Mouse (Mus musculus): ENCODE results near the gene Mettl9. TPM values are rescaled to one million over a fixed set of nuclear protein-coding genes. Genes with fewer than 3 reads are reported as not detected.
A peak's percentile ranks its signal among the peaks of the same experiment; 100 is the strongest.

Mettl9 gene
- polyA plus RNA-seq (2015; fragmentation: Nextera tagmentation; extraction: Ambion mirVana): 146 and 149 TPM in 2 replicates

GRCm38 (mm10) chr7:121033856-121034652, at the start of gene Mettl9:
Gene Mettl9 (plus strand): TSS chr7:121034445.
- 3% methylated on average over 42 of the region's 43 CpGs for WGBS

GRCm38 (mm10) chr7:120991191-120991590, 43.1 kb upstream of the Mettl9 start:
- Histone ChIP-seq H3K4me3 (no peak overlapping the region), H3K27ac (no peak overlapping the region), H3K4me1 (no peaks in the 10 kb centered on the region), H3K4me2 (no peak overlapping the region), H3K36me3 (no peaks in the 10 kb centered on the region), H3K27me3 (no peaks in the 10 kb centered on the region), H3K9ac (no peak overlapping the region), H3K9me3 (no peaks in the 10 kb centered on the region)
- ATAC-seq (ENCODE audit: borderline replicate concordance, extremely low read depth, low FRiP score, low TSS enrichment): no peak
- WGBS: 72% methylated on average over 8 of the region's 8 CpGs

More at GRCm38 (mm10) chr7:121033856-121034652, at the start of gene Mettl9:
- Histone ChIP-seq H3K9me3 (no peaks in the 10 kb centered on the region), H3K27ac (peak within 1 kb of the TSS; percentile 97), H3K9ac (peak within 1 kb of the TSS; percentile 99), H3K27me3 (peaks cover 16% of the 10 kb centered on the region), H3K4me2 (peak within 1 kb of the TSS; percentile 60), H3K36me3 (no peaks in the 10 kb centered on the region), H3K4me3 (peak within 1 kb of the TSS; percentile 99), H3K4me1 (peaks cover 27% of the 10 kb centered on the region)
- peak; percentile 98 for ATAC-seq (ENCODE audit: borderline replicate concordance, extremely low read depth, low FRiP score, low TSS enrichment)

- Histone ChIP-seq H3K27me3 (no peaks in the 10 kb centered on the region), H3K9me3 (no peaks in the 10 kb centered on the region), H3K4me2 (no peak overlapping the region), H3K4me3 (no peak overlapping the region), H3K9ac (no peak overlapping the region), H3K36me3 (no peaks in the 10 kb centered on the region), H3K4me1 (no peaks in the 10 kb centered on the region), H3K27ac (no peak overlapping the region)
- no peak for ATAC-seq (ENCODE audit: borderline replicate concordance, extremely low read depth, low FRiP score, low TSS enrichment)
- 69% methylated on average over 2 of the region's 2 CpGs for WGBS
Measured at GRCm38 (mm10) chr7:120999021-120999530, 35.2 kb upstream of the Mettl9 start.

GRCm38 (mm10) chr7:121000065-121000822, 34.0 kb upstream of the Mettl9 start:
- H3K9me3 ChIP-seq: no peaks in the 10 kb centered on the region
- H3K36me3 ChIP-seq: no peaks in the 10 kb centered on the region
- no peak for ATAC-seq (ENCODE audit: borderline replicate concordance, extremely low read depth, low FRiP score, low TSS enrichment)
- H3K27ac ChIP-seq: no peak overlapping the region
- no peak overlapping the region for H3K9ac ChIP-seq
- H3K4me3 ChIP-seq: no peak overlapping the region
- no peak overlapping the region for H3K4me2 ChIP-seq
- 61% methylated on average over 3 of the region's 3 CpGs for WGBS
- H3K27me3 ChIP-seq: no peaks in the 10 kb centered on the region
- no peaks in the 10 kb centered on the region for H3K4me1 ChIP-seq

- WGBS: 77% methylated on average over 3 of the region's 3 CpGs
- Histone ChIP-seq H3K27ac (no peak overlapping the region), H3K4me1 (no peaks in the 10 kb centered on the region), H3K9me3 (no peaks in the 10 kb centered on the region), H3K4me2 (no peak overlapping the region), H3K9ac (no peak overlapping the region), H3K27me3 (peaks cover 6% of the 10 kb centered on the region; the same call in 1 of the 2 replicates), H3K4me3 (no peak overlapping the region), H3K36me3 (no peaks in the 10 kb centered on the region)
- no peak for ATAC-seq (ENCODE audit: borderline replicate concordance, extremely low read depth, low FRiP score, low TSS enrichment)
Measured at GRCm38 (mm10) chr7:121001879-121002278, 32.4 kb upstream of the Mettl9 start.

- no peak overlapping the region for H3K9ac ChIP-seq
- H3K4me2 ChIP-seq: no peak overlapping the region
- no peaks in the 10 kb centered on the region for H3K9me3 ChIP-seq
- no peak for ATAC-seq (ENCODE audit: borderline replicate concordance, extremely low read depth, low FRiP score, low TSS enrichment)
- H3K27ac ChIP-seq: no peak overlapping the region
- no peaks in the 10 kb centered on the region for H3K4me1 ChIP-seq
- H3K27me3 ChIP-seq: peaks cover 6% of the 10 kb centered on the region; the same call in 1 of the 2 replicates
- 74% methylated on average over 5 of the region's 5 CpGs for WGBS
- H3K4me3 ChIP-seq: no peak overlapping the region
- H3K36me3 ChIP-seq: no peaks in the 10 kb centered on the region
Measured at GRCm38 (mm10) chr7:121002407-121002928, 31.8 kb upstream of the Mettl9 start.

GRCm38 (mm10) chr7:121003793-121004418, 30.3 kb upstream of the Mettl9 start:
- no peak for ATAC-seq (ENCODE audit: borderline replicate concordance, extremely low read depth, low FRiP score, low TSS enrichment)
- peaks cover 6% of the 10 kb centered on the region; the same call in 1 of the 2 replicates for H3K27me3 ChIP-seq
- H3K4me2 ChIP-seq: no peak overlapping the region
- no peak overlapping the region for H3K4me3 ChIP-seq
- no peaks in the 10 kb centered on the region for H3K4me1 ChIP-seq
- 57% methylated on average over 4 of the region's 4 CpGs for WGBS
- H3K36me3 ChIP-seq: no peaks in the 10 kb centered on the region
- H3K27ac ChIP-seq: no peak overlapping the region
- H3K9ac ChIP-seq: no peak overlapping the region
- H3K9me3 ChIP-seq: no peaks in the 10 kb centered on the region

GRCm38 (mm10) chr7:121011794-121012689, 22.2 kb upstream of the Mettl9 start:
- Histone ChIP-seq H3K4me3 (no peak overlapping the region), H3K9me3 (no peaks in the 10 kb centered on the region), H3K4me1 (no peaks in the 10 kb centered on the region), H3K36me3 (no peaks in the 10 kb centered on the region), H3K27ac (no peak overlapping the region), H3K9ac (no peak overlapping the region), H3K4me2 (no peak overlapping the region), H3K27me3 (peaks cover 14% of the 10 kb centered on the region; the same call in 1 of the 2 replicates)
- ATAC-seq (ENCODE audit: borderline replicate concordance, extremely low read depth, low FRiP score, low TSS enrichment): no peak
- WGBS: 59% methylated on average over 10 of the region's 10 CpGs

GRCm38 (mm10) chr7:121014486-121014885, 19.8 kb upstream of the Mettl9 start:
- no peak overlapping the region for H3K4me3 ChIP-seq
- H3K27me3 ChIP-seq: peaks cover 30% of the 10 kb centered on the region; the same call in 1 of the 2 replicates
- H3K27ac ChIP-seq: no peak overlapping the region
- no peak for ATAC-seq (ENCODE audit: borderline replicate concordance, extremely low read depth, low FRiP score, low TSS enrichment)
- H3K9me3 ChIP-seq: no peaks in the 10 kb centered on the region
- no peak overlapping the region for H3K9ac ChIP-seq
- H3K4me1 ChIP-seq: no peaks in the 10 kb centered on the region
- WGBS: 57% methylated on average over 10 of the region's 10 CpGs
- no peaks in the 10 kb centered on the region for H3K36me3 ChIP-seq
- no peak overlapping the region for H3K4me2 ChIP-seq

GRCm38 (mm10) chr7:121018778-121019177, 15.5 kb upstream of the Mettl9 start:
- Histone ChIP-seq H3K4me2 (no peak overlapping the region), H3K27me3 (peaks cover 27% of the 10 kb centered on the region; the same call in 1 of the 2 replicates), H3K4me1 (no peaks in the 10 kb centered on the region), H3K36me3 (no peaks in the 10 kb centered on the region), H3K27ac (no peak overlapping the region), H3K4me3 (no peak overlapping the region), H3K9ac (no peak overlapping the region), H3K9me3 (no peaks in the 10 kb centered on the region)
- no peak for ATAC-seq (ENCODE audit: borderline replicate concordance, extremely low read depth, low FRiP score, low TSS enrichment)
- WGBS: 70% methylated on average over 3 of the region's 3 CpGs
